Mouse (Mus musculus) natural killer cell, adult 2 months (primary cell): ENCODE measurements around the gene Cemip.
"Not testable (repeated sequence)": the region's sequence is repeated elsewhere in the genome, so short reads cannot be mapped to it uniquely, and the experiment has no call there.

ENCODE experiments used
- DNase-seq, 2 experiments: peaks; one replicate each; pipeline ENCODE4 v3.0.0; 2022; ENCODE audit warnings: low spot score in 2 of 2

Gene Cemip

GRCm38 (mm10) chr7:84086039-84086829, at the start of gene Cemip:
TSS of gene Cemip (minus strand) at chr7:84086502.
- DNase-seq: peak in 1 of 2 experiments; percentile 31

- no peak for DNase-seq
These were observed 46.4 kb upstream of the Cemip start for GRCm38 (mm10) chr7:84132704-84133103.

- DNase-seq: no peak
These were observed 45.4 kb upstream of the Cemip start for GRCm38 (mm10) chr7:84131736-84132135.

GRCm38 (mm10) chr7:84128661-84129060, 42.4 kb upstream of the Cemip start:
- no peak for DNase-seq

- no peak for DNase-seq
These were observed 39.4 kb upstream of the Cemip start for GRCm38 (mm10) chr7:84125730-84126129.

- DNase-seq: not testable (repeated sequence)
These were observed 37.3 kb upstream of the Cemip start for GRCm38 (mm10) chr7:84123651-84124050.

- no peak for DNase-seq
These were observed 35.5 kb upstream of the Cemip start for GRCm38 (mm10) chr7:84121778-84122177.

- DNase-seq: no peak
These were observed 33.9 kb upstream of the Cemip start for GRCm38 (mm10) chr7:84120142-84120760.

- peak in 1 of 2 experiments; percentile 35 for DNase-seq
These were observed 33.2 kb upstream of the Cemip start for GRCm38 (mm10) chr7:84119216-84120105.

GRCm38 (mm10) chr7:84117543-84118122, 31.3 kb upstream of the Cemip start:
- no peak for DNase-seq

GRCm38 (mm10) chr7:84116621-84117542, 30.6 kb upstream of the Cemip start:
- DNase-seq: no peak

GRCm38 (mm10) chr7:84115385-84115784, 29.1 kb upstream of the Cemip start:
- peak in 1 of 2 experiments; percentile 5 for DNase-seq

- no peak for DNase-seq
These were observed 28.5 kb upstream of the Cemip start for GRCm38 (mm10) chr7:84114775-84115174.

GRCm38 (mm10) chr7:84113035-84113390, 26.7 kb upstream of the Cemip start:
- DNase-seq: no peak

GRCm38 (mm10) chr7:84112351-84113034, 26.2 kb upstream of the Cemip start:
- no peak for DNase-seq

- DNase-seq: no peak
These were observed 25.5 kb upstream of the Cemip start for GRCm38 (mm10) chr7:84111716-84112350.

GRCm38 (mm10) chr7:84106942-84107341, 20.6 kb upstream of the Cemip start:
- DNase-seq: no peak

- DNase-seq: no peak
These were observed 16.3 kb upstream of the Cemip start for GRCm38 (mm10) chr7:84102589-84102988.

- DNase-seq: no peak
These were observed 14.4 kb upstream of the Cemip start for GRCm38 (mm10) chr7:84100672-84101071.

GRCm38 (mm10) chr7:84098098-84098497, 11.8 kb upstream of the Cemip start:
- no peak for DNase-seq
